Mouse (Mus musculus) neural tube, embryonic 11.5 days (tissue): ENCODE measurements around the gene Ogfrl1. TPM values are rescaled to one million over a fixed set of nuclear protein-coding genes. Genes with fewer than 3 reads are reported as not detected.

Source experiments
- ATAC-seq: fragments of 200-750 bp; cut with Nextera tagmentation; 2 replicates; pipeline ENCODE4 v1.8.0; 2017; ENCODE audit warnings: moderate number of reproducible peaks, mild to moderate bottlenecking, moderate TSS enrichment, moderate library complexity; ENCODE audit not compliant: insufficient read depth, low FRiP score, low TSS enrichment
- DNase-seq: peaks from one replicate; pipeline ENCODE4 v3.0.0-alpha.2; 2015; ENCODE audit warnings: low spot score
- H3K27ac ChIP-seq: fragments of 300-500 bp; sonication (generic); 2 replicates; pipeline ENCODE4 v1.5.1; 2014; ENCODE audit warnings: low read depth, mild to moderate bottlenecking, low read length
- H3K27me3 ChIP-seq: fragments of 300-500 bp; sonication (generic); 2 replicates; pipeline ENCODE4 v1.6.1; 2014; ENCODE audit warnings: mild to moderate bottlenecking, low read length, mixed read lengths; ENCODE audit not compliant: control insufficient read depth, insufficient read depth
- H3K36me3 ChIP-seq: fragments of 300-500 bp; sonication (generic); 2 replicates; pipeline ENCODE4 v1.6.1; 2014; ENCODE audit warnings: mild to moderate bottlenecking, low read length, moderate library complexity, mixed read lengths; ENCODE audit not compliant: control insufficient read depth, insufficient read depth
- H3K4me1 ChIP-seq: fragments of 300-500 bp; sonication (generic); 2 replicates; pipeline ENCODE4 v1.6.1; 2014; ENCODE audit warnings: low read length, mixed read lengths; ENCODE audit not compliant: control insufficient read depth, insufficient read depth
- H3K4me2 ChIP-seq: fragments of 300-500 bp; sonication (generic); 2 replicates; pipeline ENCODE4 v1.6.1; 2014; ENCODE audit warnings: low read depth, mild to moderate bottlenecking, moderate library complexity
- H3K4me3 ChIP-seq: fragments of 300-500 bp; sonication (generic); 2 replicates; pipeline ENCODE4 v1.5.1; 2014; ENCODE audit warnings: low read depth, low read length
- H3K9ac ChIP-seq: fragments of 300-500 bp; sonication (generic); 2 replicates; pipeline ENCODE4 v1.6.1; 2014; ENCODE audit warnings: mild to moderate bottlenecking, low read length
- H3K9me3 ChIP-seq: fragments of 300-500 bp; sonication (generic); 2 replicates; pipeline ENCODE4 v1.6.1; 2016; ENCODE audit warnings: low read length; ENCODE audit not compliant: control insufficient read depth
- WGBS: fragments of 180-500 bp; shearing (Covaris S2); extraction: QIAGEN DNeasy Blood & Tissue Kit; methylation state at CpG from one replicate; pipeline ENCODE4 v1.1.7; 2014; 5-methylcytosine and 5-hydroxymethylcytosine counted together
- polyA plus RNA-seq: library from polyadenylated mRNA; unstranded; fragments of >200 nt; fragmentation: Nextera tagmentation; extraction: Ambion mirVana; gene quantifications from 2 replicates; pipeline ENCODE4 v1.2.1, GENCODE M21; 2014

The Ogfrl1 gene
- polyA plus RNA-seq, 1 experiment from 2014 or later: 13.8 TPM

DNA sequence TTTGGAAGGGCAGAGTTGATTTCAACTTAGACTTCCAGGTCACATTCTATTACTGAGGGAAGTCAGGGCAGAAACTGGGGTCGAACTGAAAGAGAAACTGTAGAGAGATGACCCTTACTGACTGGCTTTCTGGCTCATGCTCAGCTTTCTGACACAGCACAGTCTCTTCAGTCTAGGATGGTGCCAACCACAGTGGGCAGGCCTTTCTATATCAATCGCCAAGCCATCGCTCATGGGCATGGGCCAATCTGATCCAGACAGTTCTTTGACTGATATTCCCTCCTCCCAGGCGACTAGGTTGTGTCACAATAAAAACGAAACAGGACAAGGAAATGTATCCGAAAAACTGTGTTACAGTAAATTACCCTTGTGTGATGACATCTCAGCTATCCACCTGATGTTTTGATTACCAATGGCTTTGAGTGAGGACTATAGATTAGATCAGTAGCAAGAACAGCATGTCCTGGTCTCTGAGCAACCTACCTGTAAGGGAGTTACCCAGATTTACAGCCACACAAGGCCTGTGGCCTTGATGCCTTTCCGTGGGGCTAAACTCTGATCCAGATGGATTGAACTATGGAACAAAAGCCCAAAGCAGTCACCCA is 76.9 kb downstream of the Ogfrl1 start:
- Histone ChIP-seq H3K4me3 (no peak overlapping the region), H3K36me3 (no peaks in the 10 kb centered on the region), H3K27me3 (no peaks in the 10 kb centered on the region), H3K4me2 (no peak overlapping the region), H3K9me3 (no peaks in the 10 kb centered on the region), H3K9ac (no peak overlapping the region), H3K4me1 (no peaks in the 10 kb centered on the region), H3K27ac (no peak overlapping the region)
- 90% methylated on average over 7 of the region's 7 CpGs for WGBS
- DNase-seq (no peak), ATAC-seq (no peak)
